Mouse (Mus musculus) midbrain, embryonic 15.5 days (tissue): ENCODE measurements at regions not wholly inside any gene's neighbourhood (a gene's known extent, or its start where the extent isn't known, plus 50 kb on each side); places are given as distances from the start of the nearest gene placed in this dataset.

Source experiments
- ATAC-seq: fragments of 200-750 bp; cut with Nextera tagmentation; replicated peaks from 2 replicates; pipeline ENCODE4 v1.8.0; 2017; ENCODE audit warnings: moderate TSS enrichment
- H3K27ac ChIP-seq: fragments of 300-500 bp; sonication (generic); 2 replicates; pipeline ENCODE4 v1.5.1; 2015; ENCODE audit warnings: mild to moderate bottlenecking, inconsistent platforms
- H3K27me3 ChIP-seq: fragments of 300-500 bp; sonication (generic); replicated peaks from 2 replicates; pipeline ENCODE4 v1.6.1; 2015; ENCODE audit warnings: inconsistent platforms
- H3K36me3 ChIP-seq: fragments of 300-500 bp; sonication (generic); replicated peaks from 2 replicates; pipeline ENCODE4 v1.6.1; 2015; ENCODE audit warnings: inconsistent platforms
- H3K4me1 ChIP-seq: fragments of 300-500 bp; sonication (generic); 2 replicates; pipeline ENCODE4 v1.6.1; 2015; ENCODE audit warnings: inconsistent platforms
- H3K4me2 ChIP-seq: fragments of 300-500 bp; sonication (generic); 2 replicates; pipeline ENCODE4 v1.6.1; 2015; ENCODE audit warnings: inconsistent platforms, mild to moderate bottlenecking, moderate library complexity
- H3K4me3 ChIP-seq: fragments of 300-500 bp; sonication (generic); 2 replicates; pipeline ENCODE4 v1.5.1; 2015; ENCODE audit warnings: mild to moderate bottlenecking, inconsistent platforms
- H3K9ac ChIP-seq: fragments of 300-500 bp; sonication (generic); 2 replicates; pipeline ENCODE4 v1.6.1; 2015; ENCODE audit warnings: mild to moderate bottlenecking, inconsistent platforms
- H3K9me3 ChIP-seq: fragments of 300-500 bp; sonication (generic); 2 replicates; pipeline ENCODE4 v1.6.1; 2016; ENCODE audit warnings: inconsistent platforms
- WGBS: fragments of 180-500 bp; shearing (Covaris S2); methylation state at CpG from one replicate; pipeline ENCODE4 v1.1.7; 2015; ENCODE audit warnings: mixed read lengths; 5-methylcytosine and 5-hydroxymethylcytosine counted together

- Histone ChIP-seq H3K4me3 (no peak overlapping the region), H3K9me3 (no peaks in the 10 kb centered on the region), H3K27ac (no peak overlapping the region), H3K27me3 (no peaks in the 10 kb centered on the region), H3K4me1 (no peaks in the 10 kb centered on the region), H3K36me3 (no peaks in the 10 kb centered on the region), H3K4me2 (no peak overlapping the region), H3K9ac (no peak overlapping the region)
- no peak for ATAC-seq
- 77% methylated on average over 3 of the region's 3 CpGs for WGBS
These were observed 232.6 kb upstream of the Gm21830 start for GRCm38 (mm10) chr2:67180962-67181361.

GRCm38 (mm10) chr2:67221061-67221802 lies 192.3 kb upstream of the Gm21830 start:
- no peak overlapping the region for H3K27ac ChIP-seq
- no peaks in the 10 kb centered on the region for H3K27me3 ChIP-seq
- 61% methylated on average over 2 of the region's 2 CpGs for WGBS
- H3K4me2 ChIP-seq: no peak overlapping the region
- H3K9me3 ChIP-seq: no peaks in the 10 kb centered on the region
- H3K4me3 ChIP-seq: no peak overlapping the region
- no peaks in the 10 kb centered on the region for H3K36me3 ChIP-seq
- no peaks in the 10 kb centered on the region for H3K4me1 ChIP-seq
- ATAC-seq: 0 out of 2 replicates have a peak, but pooled peaks have one; percentile 39
- no peak overlapping the region for H3K9ac ChIP-seq

DNA sequence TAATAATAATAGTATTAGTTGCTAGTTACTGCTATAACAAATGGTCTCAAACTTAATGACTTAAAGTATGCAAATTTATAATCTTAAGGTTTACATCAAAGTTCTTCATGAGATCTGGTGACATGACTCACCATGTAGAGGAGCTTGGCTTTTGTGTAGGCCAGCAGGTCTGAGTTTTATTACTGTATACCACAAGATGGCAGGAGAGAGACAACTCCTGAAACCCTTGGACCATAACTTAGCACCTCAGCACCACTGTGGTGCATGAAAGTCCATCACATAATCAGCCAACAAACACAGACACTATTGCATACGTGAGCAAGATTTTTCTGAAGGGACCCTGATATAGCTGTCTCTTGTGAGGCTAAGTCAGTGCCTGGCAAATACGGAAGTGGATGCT lies 187.2 kb upstream of the Gm21830 start:
- H3K9me3 ChIP-seq: no peaks in the 10 kb centered on the region
- H3K4me2 ChIP-seq: no peak overlapping the region
- no peaks in the 10 kb centered on the region for H3K27me3 ChIP-seq
- no peaks in the 10 kb centered on the region for H3K4me1 ChIP-seq
- H3K9ac ChIP-seq: no peak overlapping the region
- H3K27ac ChIP-seq: no peak overlapping the region
- WGBS: 86% methylated on average over 2 of the region's 2 CpGs
- no peaks in the 10 kb centered on the region for H3K36me3 ChIP-seq
- no peak overlapping the region for H3K4me3 ChIP-seq
- ATAC-seq: no peak

GRCm38 (mm10) chr2:67257455-67257854 lies 156.1 kb upstream of the Gm21830 start:
- Histone ChIP-seq H3K36me3 (no peaks in the 10 kb centered on the region), H3K4me2 (no peak overlapping the region), H3K4me3 (no peak overlapping the region), H3K27me3 (no peaks in the 10 kb centered on the region), H3K9me3 (no peaks in the 10 kb centered on the region), H3K9ac (no peak overlapping the region), H3K4me1 (no peaks in the 10 kb centered on the region), H3K27ac (no peak overlapping the region)
- WGBS: 47% methylated on average over 1 of the region's 1 CpGs
- ATAC-seq: peak; percentile 73
